Mouse (Mus musculus): ENCODE measurements around the gene 1700029H14Rik. TPM values are rescaled to one million over a fixed set of nuclear protein-coding genes. Genes with fewer than 3 reads are reported as not detected.

Gene 1700029H14Rik
- polyA plus RNA-seq, 1 experiment from 2014 or later: not detected

GRCm38 (mm10) chr8:13557526-13557925 is 4.7 kb downstream of the 1700029H14Rik start:
- Histone ChIP-seq H3K9me3 (replicated peaks; ENCODE audit: control insufficient read depth, low read length) (no peaks in the 10 kb centered on the region), H3K36me3 (ENCODE audit: control insufficient read depth, insufficient read depth) (no peaks in the 10 kb centered on the region), H3K27ac (ENCODE audit: low read length) (no peak overlapping the region), H3K9ac (ENCODE audit: low read length) (no peak overlapping the region), H3K4me2 (ENCODE audit: low read depth, low read length) (no peak overlapping the region), H3K4me1 (ENCODE audit: control insufficient read depth, insufficient read depth, low read length) (no peaks in the 10 kb centered on the region), H3K4me3 (ENCODE audit: low read length) (no peak overlapping the region), H3K27me3 (ENCODE audit: control insufficient read depth, insufficient read depth, low read length) (no peaks in the 10 kb centered on the region)
- ATAC-seq (replicated peaks; ENCODE audit: extremely low read depth, insufficient read depth, low FRiP score): no peak
- 60% methylated on average over 2 of the region's 2 CpGs for WGBS

GRCm38 (mm10) chr8:13551574-13551830 is 10.8 kb downstream of the 1700029H14Rik start:
- peaks cover 14% of the 10 kb centered on the region for H3K4me1 ChIP-seq (ENCODE audit: control insufficient read depth, insufficient read depth, low read length)
- no peak overlapping the region for H3K9ac ChIP-seq (ENCODE audit: low read length)
- H3K36me3 ChIP-seq (ENCODE audit: control insufficient read depth, insufficient read depth): no peaks in the 10 kb centered on the region
- H3K27ac ChIP-seq (ENCODE audit: low read length): no peak overlapping the region
- H3K4me2 ChIP-seq (ENCODE audit: low read depth, low read length): no peak overlapping the region
- no peak overlapping the region for H3K4me3 ChIP-seq (ENCODE audit: low read length)
- no peaks in the 10 kb centered on the region for H3K27me3 ChIP-seq (ENCODE audit: control insufficient read depth, insufficient read depth, low read length)
- WGBS: 95% methylated on average over 6 of the region's 6 CpGs
- ATAC-seq (replicated peaks; ENCODE audit: extremely low read depth, insufficient read depth, low FRiP score): no peak
- H3K9me3 ChIP-seq (replicated peaks; ENCODE audit: control insufficient read depth, low read length): no peaks in the 10 kb centered on the region

- no peak overlapping the region for H3K27ac ChIP-seq (ENCODE audit: low read length)
Measured at GRCm38 (mm10) chr8:13550718-13551573, 11.3 kb downstream of the 1700029H14Rik start.

GRCm38 (mm10) chr8:13548831-13549230 is 13.4 kb downstream of the 1700029H14Rik start:
- peak overlapping the region; percentile 21; the same call in 1 of the 2 replicates for H3K27ac ChIP-seq (ENCODE audit: low read length)
- peaks cover 14% of the 10 kb centered on the region for H3K4me1 ChIP-seq (ENCODE audit: control insufficient read depth, insufficient read depth, low read length)
- no peak overlapping the region for H3K4me2 ChIP-seq (ENCODE audit: low read depth, low read length)
- ATAC-seq (replicated peaks; ENCODE audit: extremely low read depth, insufficient read depth, low FRiP score): peak; percentile 50
- 33% methylated on average over 9 of the region's 9 CpGs for WGBS
- no peak overlapping the region for H3K4me3 ChIP-seq (ENCODE audit: low read length)
- peaks cover 8% of the 10 kb centered on the region for H3K9me3 ChIP-seq (replicated peaks; ENCODE audit: control insufficient read depth, low read length)
- no peaks in the 10 kb centered on the region for H3K36me3 ChIP-seq (ENCODE audit: control insufficient read depth, insufficient read depth)
- no peaks in the 10 kb centered on the region for H3K27me3 ChIP-seq (ENCODE audit: control insufficient read depth, insufficient read depth, low read length)
- H3K9ac ChIP-seq (ENCODE audit: low read length): no peak overlapping the region

More at GRCm38 (mm10) chr8:13550718-13551573, 11.3 kb downstream of the 1700029H14Rik start:
- WGBS: 53% methylated on average over 9 of the region's 9 CpGs
- H3K4me1 ChIP-seq (ENCODE audit: control insufficient read depth, insufficient read depth, low read length): peaks cover 14% of the 10 kb centered on the region
- no peaks in the 10 kb centered on the region for H3K36me3 ChIP-seq (ENCODE audit: control insufficient read depth, insufficient read depth)
- H3K9me3 ChIP-seq (replicated peaks; ENCODE audit: control insufficient read depth, low read length): no peaks in the 10 kb centered on the region
- peak; percentile 81 for ATAC-seq (replicated peaks; ENCODE audit: extremely low read depth, insufficient read depth, low FRiP score)
- H3K9ac ChIP-seq (ENCODE audit: low read length): no peak overlapping the region
- no peak overlapping the region for H3K4me2 ChIP-seq (ENCODE audit: low read depth, low read length)
- no peak overlapping the region for H3K4me3 ChIP-seq (ENCODE audit: low read length)
- H3K27me3 ChIP-seq (ENCODE audit: control insufficient read depth, insufficient read depth, low read length): no peaks in the 10 kb centered on the region

- H3K4me1 ChIP-seq (ENCODE audit: control insufficient read depth, insufficient read depth, low read length): peaks cover 14% of the 10 kb centered on the region
- no peak overlapping the region; the same call in 1 of the 2 replicates for H3K27ac ChIP-seq (ENCODE audit: low read length)
- ATAC-seq (replicated peaks; ENCODE audit: extremely low read depth, insufficient read depth, low FRiP score): no peak; the same call in 1 of the 2 replicates
- H3K9ac ChIP-seq (ENCODE audit: low read length): no peak overlapping the region
- no peak overlapping the region for H3K4me2 ChIP-seq (ENCODE audit: low read depth, low read length)
- H3K9me3 ChIP-seq (replicated peaks; ENCODE audit: control insufficient read depth, low read length): peaks cover 8% of the 10 kb centered on the region
- no peaks in the 10 kb centered on the region for H3K36me3 ChIP-seq (ENCODE audit: control insufficient read depth, insufficient read depth)
- no peak overlapping the region for H3K4me3 ChIP-seq (ENCODE audit: low read length)
- no peaks in the 10 kb centered on the region for H3K27me3 ChIP-seq (ENCODE audit: control insufficient read depth, insufficient read depth, low read length)
- WGBS: 32% methylated on average over 4 of the region's 4 CpGs
Measured at GRCm38 (mm10) chr8:13548235-13548634, 14.0 kb downstream of the 1700029H14Rik start.

- H3K4me3 ChIP-seq (ENCODE audit: low read length): no peak overlapping the region
- H3K27me3 ChIP-seq (ENCODE audit: control insufficient read depth, insufficient read depth, low read length): no peaks in the 10 kb centered on the region
- H3K4me1 ChIP-seq (ENCODE audit: control insufficient read depth, insufficient read depth, low read length): peaks cover 13% of the 10 kb centered on the region
- H3K4me2 ChIP-seq (ENCODE audit: low read depth, low read length): no peak overlapping the region
- H3K36me3 ChIP-seq (ENCODE audit: control insufficient read depth, insufficient read depth): no peaks in the 10 kb centered on the region
- no peak for ATAC-seq (replicated peaks; ENCODE audit: extremely low read depth, insufficient read depth, low FRiP score)
- peaks cover 8% of the 10 kb centered on the region for H3K9me3 ChIP-seq (replicated peaks; ENCODE audit: control insufficient read depth, low read length)
- 82% methylated on average over 4 of the region's 4 CpGs for WGBS
- H3K27ac ChIP-seq (ENCODE audit: low read length): no peak overlapping the region
- no peak overlapping the region for H3K9ac ChIP-seq (ENCODE audit: low read length)
Measured at GRCm38 (mm10) chr8:13546421-13546820, 15.8 kb downstream of the 1700029H14Rik start.

- H3K27me3 ChIP-seq (ENCODE audit: control insufficient read depth, insufficient read depth, low read length): no peaks in the 10 kb centered on the region
- H3K9ac ChIP-seq (ENCODE audit: low read length): no peak overlapping the region
- 57% methylated on average over 5 of the region's 5 CpGs for WGBS
- no peaks in the 10 kb centered on the region for H3K36me3 ChIP-seq (ENCODE audit: control insufficient read depth, insufficient read depth)
- H3K4me1 ChIP-seq (ENCODE audit: control insufficient read depth, insufficient read depth, low read length): no peaks in the 10 kb centered on the region; the same call in 1 of the 2 replicates
- no peak overlapping the region for H3K4me3 ChIP-seq (ENCODE audit: low read length)
- no peak overlapping the region for H3K27ac ChIP-seq (ENCODE audit: low read length)
- H3K4me2 ChIP-seq (ENCODE audit: low read depth, low read length): no peak overlapping the region
- H3K9me3 ChIP-seq (replicated peaks; ENCODE audit: control insufficient read depth, low read length): peaks cover 8% of the 10 kb centered on the region
- no peak for ATAC-seq (replicated peaks; ENCODE audit: extremely low read depth, insufficient read depth, low FRiP score)
Measured at GRCm38 (mm10) chr8:13541526-13541925, 20.7 kb downstream of the 1700029H14Rik start.

- no peaks in the 10 kb centered on the region for H3K36me3 ChIP-seq (ENCODE audit: control insufficient read depth, insufficient read depth)
- no peak overlapping the region for H3K4me3 ChIP-seq (ENCODE audit: low read length)
- H3K9me3 ChIP-seq (replicated peaks; ENCODE audit: control insufficient read depth, low read length): peaks cover 4% of the 10 kb centered on the region; the same call in 1 of the 2 replicates
- no peak overlapping the region for H3K27ac ChIP-seq (ENCODE audit: low read length)
- H3K27me3 ChIP-seq (ENCODE audit: control insufficient read depth, insufficient read depth, low read length): no peaks in the 10 kb centered on the region
- no peak overlapping the region for H3K4me2 ChIP-seq (ENCODE audit: low read depth, low read length)
- no peak overlapping the region for H3K9ac ChIP-seq (ENCODE audit: low read length)
- WGBS: 79% methylated on average over 5 of the region's 5 CpGs
- ATAC-seq (replicated peaks; ENCODE audit: extremely low read depth, insufficient read depth, low FRiP score): no peak
- H3K4me1 ChIP-seq (ENCODE audit: control insufficient read depth, insufficient read depth, low read length): no peaks in the 10 kb centered on the region; the same call in 1 of the 2 replicates
Measured at GRCm38 (mm10) chr8:13540122-13540521, 22.1 kb downstream of the 1700029H14Rik start.

GRCm38 (mm10) chr8:13538821-13539220 is 23.4 kb downstream of the 1700029H14Rik start:
- H3K27me3 ChIP-seq (ENCODE audit: control insufficient read depth, insufficient read depth, low read length): no peaks in the 10 kb centered on the region
- no peaks in the 10 kb centered on the region for H3K9me3 ChIP-seq (replicated peaks; ENCODE audit: control insufficient read depth, low read length)
- WGBS: 54% methylated on average over 6 of the region's 6 CpGs
- no peaks in the 10 kb centered on the region for H3K36me3 ChIP-seq (ENCODE audit: control insufficient read depth, insufficient read depth)
- H3K27ac ChIP-seq (ENCODE audit: low read length): no peak overlapping the region
- no peak overlapping the region for H3K4me3 ChIP-seq (ENCODE audit: low read length)
- no peak overlapping the region for H3K9ac ChIP-seq (ENCODE audit: low read length)
- no peaks in the 10 kb centered on the region; the same call in 1 of the 2 replicates for H3K4me1 ChIP-seq (ENCODE audit: control insufficient read depth, insufficient read depth, low read length)
- H3K4me2 ChIP-seq (ENCODE audit: low read depth, low read length): no peak overlapping the region
- peak; percentile 70 for ATAC-seq (replicated peaks; ENCODE audit: extremely low read depth, insufficient read depth, low FRiP score)

All from heart, embryonic 16.5 days (tissue).